In genomic region chr14:114869233-114869632, GRCm38 (mm10) we compare ENCODE assay signal across 21 mouse cellular contexts.
A peak's percentile ranks its signal among the peaks of the same experiment; 100 is the strongest.
DNase-seq lines count a peak whose midpoint lies in the region; ATAC-seq lines count a peak whose summit lies in the region.
"Had no signal": no experiment of that assay in that cellular context is flagged by ENCODE, and none has a peak within 500 bp of the region (broad histone marks: within the 10 kb centered on the region; RNA-seq: fewer than 3 reads in every experiment).

No protein-coding gene starts in this region.

- DNase-seq in forebrain, embryonic 11.5 days (ENCODE audit: low spot score): no peak
- no peak for DNase-seq in liver, embryonic 13.5 days
- DNase-seq in liver, embryonic 11.5 days (ENCODE audit: low spot score): no peak
- peak; percentile 40 to 56 for DNase-seq in right cerebral cortex, postnatal 10 days (ENCODE audit: low spot score in 2 of 2)
- no peak for DNase-seq in right cerebral cortex, postnatal 4 days
- no peak for DNase-seq in ovary, postnatal 36 days (ENCODE audit: low spot score)
- DNase-seq: adrenal gland, adult 2 months; cerebellum, adult 11-12 months; cerebellum, postnatal 36 days; gastrocnemius, postnatal 25 days; kidney, adult 18-20 months; kidney, postnatal 36 days; left cerebral cortex, postnatal 4 days; midbrain, embryonic 14.5 days had no signal

- no peaks in the 10 kb centered on the region for H3K9me3 ChIP-seq in forebrain, embryonic 16.5 days (ENCODE audit: control insufficient read depth, low read length)
- no peaks in the 10 kb centered on the region for H3K9me3 ChIP-seq in forebrain, embryonic 11.5 days (ENCODE audit: control insufficient read depth, low read length)
- H3K9me3 ChIP-seq in liver, embryonic 13.5 days (replicated peaks): no peaks in the 10 kb centered on the region
- no peaks in the 10 kb centered on the region for H3K9me3 ChIP-seq in liver, embryonic 11.5 days (ENCODE audit: control insufficient read depth, low read length)
- H3K9me3 ChIP-seq: embryonic facial prominence, embryonic 12.5 days; heart, embryonic 12.5 days; lung, embryonic 15.5 days had no signal

- H3K36me3 ChIP-seq in forebrain, embryonic 16.5 days (ENCODE audit: control insufficient read depth, insufficient read depth): no peaks in the 10 kb centered on the region
- no peaks in the 10 kb centered on the region for H3K36me3 ChIP-seq in forebrain, embryonic 11.5 days (ENCODE audit: control insufficient read depth, insufficient read depth, low read length)
- H3K36me3 ChIP-seq in liver, embryonic 13.5 days: no peaks in the 10 kb centered on the region
- H3K36me3 ChIP-seq in liver, embryonic 11.5 days (ENCODE audit: control insufficient read depth, insufficient read depth, low read length): no peaks in the 10 kb centered on the region
- H3K36me3 ChIP-seq: embryonic facial prominence, embryonic 12.5 days; heart, embryonic 12.5 days; lung, embryonic 15.5 days had no signal

- H3K4me2 ChIP-seq in forebrain, embryonic 16.5 days (ENCODE audit: low read length): no peak overlapping the region
- no peak overlapping the region for H3K4me2 ChIP-seq in forebrain, embryonic 11.5 days (ENCODE audit: low read depth, low read length, severe bottlenecking)
- H3K4me2 ChIP-seq in liver, embryonic 13.5 days: no peak overlapping the region
- no peak overlapping the region for H3K4me2 ChIP-seq in liver, embryonic 11.5 days
- H3K4me2 ChIP-seq: embryonic facial prominence, embryonic 12.5 days; heart, embryonic 12.5 days; lung, embryonic 15.5 days had no signal

- no peak overlapping the region for H3K27ac ChIP-seq in forebrain, embryonic 16.5 days (ENCODE audit: low read length)
- H3K27ac ChIP-seq in forebrain, embryonic 11.5 days (ENCODE audit: low read depth, low read length): no peak overlapping the region
- H3K27ac ChIP-seq in liver, embryonic 13.5 days: no peak overlapping the region
- H3K27ac ChIP-seq in liver, embryonic 11.5 days (ENCODE audit: low read depth, low read length): no peak overlapping the region
- H3K27ac ChIP-seq: embryonic facial prominence, embryonic 12.5 days; hindbrain, postnatal 0 days; lung, embryonic 15.5 days had no signal

- WGBS in forebrain, embryonic 16.5 days: 51% methylated on average over 5 of the region's 5 CpGs
- 56% methylated on average over 5 of the region's 5 CpGs for WGBS in forebrain, embryonic 11.5 days
- 18% methylated on average over 5 of the region's 5 CpGs for WGBS in liver, embryonic 13.5 days (ENCODE audit: insufficient replicate concordance)
- 32% methylated on average over 5 of the region's 5 CpGs for WGBS in liver, embryonic 11.5 days

- no peak overlapping the region for H3K9ac ChIP-seq in forebrain, embryonic 16.5 days (replicated peaks; ENCODE audit: low read depth, low read length)
- H3K9ac ChIP-seq in forebrain, embryonic 11.5 days (ENCODE audit: low read length): no peak overlapping the region
- H3K9ac ChIP-seq in liver, embryonic 13.5 days: no peak overlapping the region
- no peak overlapping the region for H3K9ac ChIP-seq in liver, embryonic 11.5 days (ENCODE audit: low read depth, low read length)
- H3K9ac ChIP-seq: embryonic facial prominence, embryonic 12.5 days; heart, embryonic 12.5 days; lung, embryonic 15.5 days had no signal

- no peaks in the 10 kb centered on the region for H3K27me3 ChIP-seq in forebrain, embryonic 16.5 days (replicated peaks; ENCODE audit: control insufficient read depth, insufficient read depth, low read length)
- no peaks in the 10 kb centered on the region for H3K27me3 ChIP-seq in forebrain, embryonic 11.5 days (ENCODE audit: control insufficient read depth, insufficient read depth, low read length)
- H3K27me3 ChIP-seq in liver, embryonic 13.5 days: no peaks in the 10 kb centered on the region
- H3K27me3 ChIP-seq in liver, embryonic 11.5 days (replicated peaks; ENCODE audit: control insufficient read depth, insufficient read depth, low read length): no peaks in the 10 kb centered on the region
- H3K27me3 ChIP-seq: CH12.LX; embryonic facial prominence, embryonic 12.5 days; heart, embryonic 12.5 days; lung, embryonic 15.5 days had no signal

- H3K4me3 ChIP-seq in forebrain, embryonic 16.5 days (replicated peaks; ENCODE audit: low read length): no peak overlapping the region
- no peak overlapping the region for H3K4me3 ChIP-seq in forebrain, embryonic 11.5 days (ENCODE audit: low read depth, low read length)
- no peak overlapping the region for H3K4me3 ChIP-seq in liver, embryonic 13.5 days (replicated peaks)
- no peak overlapping the region for H3K4me3 ChIP-seq in liver, embryonic 11.5 days (ENCODE audit: low read depth, low read length)
- H3K4me3 ChIP-seq: embryonic facial prominence, embryonic 12.5 days; heart, embryonic 12.5 days; lung, embryonic 15.5 days had no signal

- ATAC-seq in forebrain, embryonic 16.5 days: 0 out of 2 replicates have a peak, but pooled peaks have one; percentile 20
- ATAC-seq in forebrain, embryonic 11.5 days (replicated peaks; ENCODE audit: low FRiP score): no peak
- peak; percentile 36; the same call in 1 of the 2 replicates for ATAC-seq in liver, embryonic 13.5 days (ENCODE audit: low read depth)
- no peak for ATAC-seq in liver, embryonic 11.5 days (replicated peaks; ENCODE audit: low FRiP score)
- ATAC-seq in megakaryocyte progenitor cell, adult 5-6 weeks (replicated peaks; ENCODE audit: poor library complexity): peak; percentile 92
- ATAC-seq: hindbrain, postnatal 0 days had no signal

- H3K4me1 ChIP-seq in forebrain, embryonic 16.5 days (replicated peaks; ENCODE audit: control insufficient read depth, insufficient read depth, low read length): no peaks in the 10 kb centered on the region
- H3K4me1 ChIP-seq in forebrain, embryonic 11.5 days (replicated peaks; ENCODE audit: control insufficient read depth, insufficient read depth, low read length): no peaks in the 10 kb centered on the region
- H3K4me1 ChIP-seq in liver, embryonic 13.5 days (replicated peaks): peaks cover 9% of the 10 kb centered on the region
- H3K4me1 ChIP-seq in liver, embryonic 11.5 days (replicated peaks; ENCODE audit: control insufficient read depth, insufficient read depth, low read length): peaks cover 3% of the 10 kb centered on the region; the same call in 1 of the 2 replicates
- H3K4me1 ChIP-seq: embryonic facial prominence, embryonic 12.5 days; heart, embryonic 12.5 days; lung, embryonic 15.5 days had no signal

Comparison
In these comparisons a context has a peak if more than half of its experiments do, and no peak if none do; other contexts are left out.
1. ATAC-seq: peak in forebrain, embryonic 16.5 days (single experiment), liver, embryonic 13.5 days (single experiment) and megakaryocyte progenitor cell, adult 5-6 weeks (single experiment); none in forebrain, embryonic 11.5 days (single experiment) and liver, embryonic 11.5 days (single experiment).
2. DNase-seq: peak in right cerebral cortex, postnatal 10 days (2 of 2); none in forebrain, embryonic 11.5 days (single experiment), liver, embryonic 13.5 days (single experiment), liver, embryonic 11.5 days (single experiment), right cerebral cortex, postnatal 4 days (single experiment) and ovary, postnatal 36 days (single experiment).